Mouse (Mus musculus): ENCODE data around the gene Slc25a11. TPM values are rescaled to one million over a fixed set of nuclear protein-coding genes. Genes with fewer than 3 reads are reported as not detected.

The Slc25a11 gene
- polyA plus RNA-seq, 1 experiment from 2014 or later, result 157 TPM

GRCm38 (mm10) chr11:70664741-70665140, 17.5 kb upstream of the Slc25a11 start:
- no peak overlapping the region for H3K4me2 ChIP-seq (replicated peaks; ENCODE audit: low read depth, low read length)
- no peak for ATAC-seq (ENCODE audit: insufficient number of reproducible peaks, insufficient read depth, low FRiP score, low read depth)
- no peaks in the 10 kb centered on the region for H3K9me3 ChIP-seq (ENCODE audit: control insufficient read depth, low read depth, low read length)
- 90% methylated on average over 9 of the region's 9 CpGs for WGBS
- no peak overlapping the region for H3K9ac ChIP-seq (replicated peaks; ENCODE audit: low read depth, low read length)
- no peak overlapping the region for H3K27ac ChIP-seq (ENCODE audit: low read length)
- H3K27me3 ChIP-seq (ENCODE audit: control insufficient read depth, insufficient read depth, low read length), result no peaks in the 10 kb centered on the region
- peaks cover 8% of the 10 kb centered on the region; the same call in 1 of the 2 replicates for H3K4me1 ChIP-seq (ENCODE audit: control insufficient read depth, insufficient read depth, low read length)
- no peak overlapping the region for H3K4me3 ChIP-seq (ENCODE audit: low read depth, low read length)
- peaks cover 35% of the 10 kb centered on the region for H3K36me3 ChIP-seq (ENCODE audit: control insufficient read depth, insufficient read depth, low read length)

DNA sequence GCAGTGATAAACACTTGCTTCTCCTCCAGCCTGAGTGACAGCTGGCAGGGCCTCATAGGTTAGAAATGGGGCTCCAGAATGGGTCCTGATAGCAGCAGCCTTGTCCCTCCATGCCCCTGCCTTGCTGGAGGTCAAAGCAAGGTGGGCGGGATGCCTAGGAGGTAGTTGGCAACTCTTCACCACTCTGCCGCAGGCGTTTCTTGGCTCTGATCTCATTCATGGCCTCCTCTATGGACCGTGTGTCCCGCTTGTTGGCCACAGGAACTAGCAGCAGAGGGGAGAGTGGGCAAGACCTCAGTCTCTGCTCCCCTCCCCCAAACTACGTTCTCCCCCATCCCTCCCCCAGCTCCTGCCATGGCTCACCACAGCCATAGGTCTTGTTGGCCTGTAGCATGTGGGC, 16.7 kb upstream of the Slc25a11 start:
- no peak overlapping the region for H3K9ac ChIP-seq (replicated peaks; ENCODE audit: low read depth, low read length)
- peaks cover 35% of the 10 kb centered on the region for H3K36me3 ChIP-seq (ENCODE audit: control insufficient read depth, insufficient read depth, low read length)
- 94% methylated on average over 6 of the region's 6 CpGs for whole genome bisulfite sequencing
- H3K27me3 ChIP-seq (ENCODE audit: control insufficient read depth, insufficient read depth, low read length), result no peaks in the 10 kb centered on the region
- ATAC-seq (ENCODE audit: insufficient number of reproducible peaks, insufficient read depth, low FRiP score, low read depth), result no peak
- H3K4me2 ChIP-seq (replicated peaks; ENCODE audit: low read depth, low read length), result no peak overlapping the region
- H3K27ac ChIP-seq (ENCODE audit: low read length), result no peak overlapping the region
- peaks cover 8% of the 10 kb centered on the region; the same call in 1 of the 2 replicates for H3K4me1 ChIP-seq (ENCODE audit: control insufficient read depth, insufficient read depth, low read length)
- H3K4me3 ChIP-seq (ENCODE audit: low read depth, low read length), result no peak overlapping the region
- H3K9me3 ChIP-seq (ENCODE audit: control insufficient read depth, low read depth, low read length), result no peaks in the 10 kb centered on the region

- no peak for ATAC-seq (ENCODE audit: insufficient number of reproducible peaks, insufficient read depth, low FRiP score, low read depth)
- H3K9me3 ChIP-seq (ENCODE audit: control insufficient read depth, low read depth, low read length), result no peaks in the 10 kb centered on the region
- peaks cover 8% of the 10 kb centered on the region; the same call in 1 of the 2 replicates for H3K4me1 ChIP-seq (ENCODE audit: control insufficient read depth, insufficient read depth, low read length)
- H3K27ac ChIP-seq (ENCODE audit: low read length), result no peak overlapping the region
- WGBS, result 91% methylated on average over 8 of the region's 8 CpGs
- no peak overlapping the region for H3K4me2 ChIP-seq (replicated peaks; ENCODE audit: low read depth, low read length)
- H3K9ac ChIP-seq (replicated peaks; ENCODE audit: low read depth, low read length), result no peak overlapping the region
- no peak overlapping the region for H3K4me3 ChIP-seq (ENCODE audit: low read depth, low read length)
- no peaks in the 10 kb centered on the region for H3K27me3 ChIP-seq (ENCODE audit: control insufficient read depth, insufficient read depth, low read length)
- H3K36me3 ChIP-seq (ENCODE audit: control insufficient read depth, insufficient read depth, low read length), result peaks cover 35% of the 10 kb centered on the region
Measured at GRCm38 (mm10) chr11:70663101-70663500, 15.8 kb upstream of the Slc25a11 start.

- no peak overlapping the region for H3K27ac ChIP-seq (ENCODE audit: low read length)
- H3K4me3 ChIP-seq (ENCODE audit: low read depth, low read length), result no peak overlapping the region
- H3K9me3 ChIP-seq (ENCODE audit: control insufficient read depth, low read depth, low read length), result no peaks in the 10 kb centered on the region
- peaks cover 14% of the 10 kb centered on the region for H3K4me1 ChIP-seq (ENCODE audit: control insufficient read depth, insufficient read depth, low read length)
- ATAC-seq (ENCODE audit: insufficient number of reproducible peaks, insufficient read depth, low FRiP score, low read depth), result no peak
- H3K9ac ChIP-seq (replicated peaks; ENCODE audit: low read depth, low read length), result no peak overlapping the region
- H3K27me3 ChIP-seq (ENCODE audit: control insufficient read depth, insufficient read depth, low read length), result no peaks in the 10 kb centered on the region
- H3K36me3 ChIP-seq (ENCODE audit: control insufficient read depth, insufficient read depth, low read length), result peaks cover 35% of the 10 kb centered on the region
- 83% methylated on average over 8 of the region's 8 CpGs for WGBS
- no peak overlapping the region for H3K4me2 ChIP-seq (replicated peaks; ENCODE audit: low read depth, low read length)
Measured at GRCm38 (mm10) chr11:70660571-70660970, 13.3 kb upstream of the Slc25a11 start.

GRCm38 (mm10) chr11:70658942-70659341, 11.7 kb upstream of the Slc25a11 start:
- 62% methylated on average over 8 of the region's 8 CpGs for WGBS
- Histone ChIP-seq H3K4me2 (replicated peaks; ENCODE audit: low read depth, low read length) (no peak overlapping the region), H3K9me3 (ENCODE audit: control insufficient read depth, low read depth, low read length) (no peaks in the 10 kb centered on the region), H3K4me3 (ENCODE audit: low read depth, low read length) (no peak overlapping the region), H3K4me1 (ENCODE audit: control insufficient read depth, insufficient read depth, low read length) (peaks cover 14% of the 10 kb centered on the region), H3K27ac (ENCODE audit: low read length) (no peak overlapping the region), H3K27me3 (ENCODE audit: control insufficient read depth, insufficient read depth, low read length) (no peaks in the 10 kb centered on the region), H3K36me3 (ENCODE audit: control insufficient read depth, insufficient read depth, low read length) (peaks cover 19% of the 10 kb centered on the region), H3K9ac (replicated peaks; ENCODE audit: low read depth, low read length) (no peak overlapping the region)
- ATAC-seq (ENCODE audit: insufficient number of reproducible peaks, insufficient read depth, low FRiP score, low read depth), result no peak

DNA sequence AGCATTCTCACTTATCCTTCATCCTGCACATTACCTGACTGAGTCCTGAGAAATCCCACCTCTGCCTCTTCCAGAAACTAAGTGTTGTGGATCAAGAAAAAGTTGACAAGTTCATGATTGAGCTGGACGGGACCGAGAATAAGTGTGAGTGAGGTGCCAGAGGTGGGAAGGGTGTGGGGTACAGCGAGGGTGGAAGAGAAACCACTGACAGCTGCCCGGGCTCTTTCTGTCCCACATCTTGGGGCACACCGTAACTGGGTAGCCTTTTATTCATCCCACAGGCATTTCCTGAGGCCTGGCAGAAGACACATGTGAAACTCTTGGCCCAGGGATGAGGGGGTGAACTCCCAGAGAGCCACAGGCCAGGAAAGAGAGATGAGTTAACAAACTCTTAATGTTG, 11.2 kb upstream of the Slc25a11 start:
- WGBS, result 77% methylated on average over 5 of the region's 5 CpGs
- Histone ChIP-seq H3K36me3 (ENCODE audit: control insufficient read depth, insufficient read depth, low read length) (peaks cover 15% of the 10 kb centered on the region), H3K9ac (replicated peaks; ENCODE audit: low read depth, low read length) (no peak overlapping the region), H3K4me2 (replicated peaks; ENCODE audit: low read depth, low read length) (no peak overlapping the region), H3K9me3 (ENCODE audit: control insufficient read depth, low read depth, low read length) (no peaks in the 10 kb centered on the region), H3K4me1 (ENCODE audit: control insufficient read depth, insufficient read depth, low read length) (peaks cover 14% of the 10 kb centered on the region), H3K4me3 (ENCODE audit: low read depth, low read length) (no peak overlapping the region), H3K27me3 (ENCODE audit: control insufficient read depth, insufficient read depth, low read length) (no peaks in the 10 kb centered on the region), H3K27ac (ENCODE audit: low read length) (no peak overlapping the region)
- ATAC-seq (ENCODE audit: insufficient number of reproducible peaks, insufficient read depth, low FRiP score, low read depth), result no peak

DNA sequence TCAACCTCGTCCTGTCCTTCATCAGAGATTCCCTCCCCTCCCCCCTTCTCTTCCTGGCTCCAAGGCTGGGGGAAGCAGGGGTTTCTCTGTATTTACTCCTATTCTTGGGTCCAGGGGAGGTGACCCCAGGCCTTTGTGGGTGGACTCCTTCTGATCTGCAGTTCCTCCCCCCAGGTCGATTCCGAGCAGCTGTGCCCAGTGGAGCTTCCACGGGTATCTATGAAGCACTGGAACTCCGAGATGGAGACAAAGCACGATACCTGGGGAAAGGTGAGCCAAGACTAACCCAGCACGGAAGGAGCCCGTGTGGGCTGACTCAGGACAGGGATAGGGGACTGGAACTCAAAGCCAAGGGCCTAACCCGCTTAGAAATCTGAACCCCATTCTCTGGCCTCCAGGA, 10.7 kb upstream of the Slc25a11 start:
- no peak for ATAC-seq (ENCODE audit: insufficient number of reproducible peaks, insufficient read depth, low FRiP score, low read depth)
- Histone ChIP-seq H3K4me1 (ENCODE audit: control insufficient read depth, insufficient read depth, low read length) (peaks cover 14% of the 10 kb centered on the region), H3K9me3 (ENCODE audit: control insufficient read depth, low read depth, low read length) (no peaks in the 10 kb centered on the region), H3K4me2 (replicated peaks; ENCODE audit: low read depth, low read length) (no peak overlapping the region), H3K36me3 (ENCODE audit: control insufficient read depth, insufficient read depth, low read length) (peaks cover 11% of the 10 kb centered on the region), H3K9ac (replicated peaks; ENCODE audit: low read depth, low read length) (no peak overlapping the region), H3K27ac (ENCODE audit: low read length) (no peak overlapping the region), H3K4me3 (ENCODE audit: low read depth, low read length) (no peak overlapping the region), H3K27me3 (ENCODE audit: control insufficient read depth, insufficient read depth, low read length) (no peaks in the 10 kb centered on the region)
- 48% methylated on average over 9 of the region's 9 CpGs for WGBS

- no peaks in the 10 kb centered on the region for H3K27me3 ChIP-seq (ENCODE audit: control insufficient read depth, insufficient read depth, low read length)
- H3K4me3 ChIP-seq (ENCODE audit: low read depth, low read length), result no peak overlapping the region
- H3K9ac ChIP-seq (replicated peaks; ENCODE audit: low read depth, low read length), result no peak overlapping the region
- H3K9me3 ChIP-seq (ENCODE audit: control insufficient read depth, low read depth, low read length), result no peaks in the 10 kb centered on the region
- H3K4me2 ChIP-seq (replicated peaks; ENCODE audit: low read depth, low read length), result no peak overlapping the region
- peaks cover 7% of the 10 kb centered on the region for H3K36me3 ChIP-seq (ENCODE audit: control insufficient read depth, insufficient read depth, low read length)
- H3K27ac ChIP-seq (ENCODE audit: low read length), result no peak overlapping the region; the same call in 1 of the 2 replicates
- peaks cover 18% of the 10 kb centered on the region for H3K4me1 ChIP-seq (ENCODE audit: control insufficient read depth, insufficient read depth, low read length)
- 42% methylated on average over 6 of the region's 6 CpGs for WGBS
- ATAC-seq (ENCODE audit: insufficient number of reproducible peaks, insufficient read depth, low FRiP score, low read depth), result no peak
Measured at GRCm38 (mm10) chr11:70657573-70657972, 10.3 kb upstream of the Slc25a11 start.

GRCm38 (mm10) chr11:70656964-70657363, 9.7 kb upstream of the Slc25a11 start, which contains the start of gene Eno3:
Gene Eno3 (plus strand): TSS chr11:70657202.
- Histone ChIP-seq H3K4me3 (ENCODE audit: low read depth, low read length) (peak within 1 kb of the TSS; percentile 100), H3K27me3 (ENCODE audit: control insufficient read depth, insufficient read depth, low read length) (no peaks in the 10 kb centered on the region), H3K4me2 (replicated peaks; ENCODE audit: low read depth, low read length) (peak within 1 kb of the TSS; percentile 85), H3K36me3 (ENCODE audit: control insufficient read depth, insufficient read depth, low read length) (peaks cover 7% of the 10 kb centered on the region; the same call in 1 of the 2 replicates), H3K9ac (replicated peaks; ENCODE audit: low read depth, low read length) (peak within 1 kb of the TSS; percentile 98), H3K9me3 (ENCODE audit: control insufficient read depth, low read depth, low read length) (no peaks in the 10 kb centered on the region), H3K27ac (ENCODE audit: low read length) (peak within 1 kb of the TSS; percentile 99), H3K4me1 (ENCODE audit: control insufficient read depth, insufficient read depth, low read length) (peaks cover 24% of the 10 kb centered on the region)
- WGBS, result 9% methylated on average over 3 of the region's 3 CpGs
- no peak for ATAC-seq (ENCODE audit: insufficient number of reproducible peaks, insufficient read depth, low FRiP score, low read depth)

All from stomach, embryonic 14.5 days (tissue).